Mouse (Mus musculus) thymus, adult 2 months (tissue): Measurements from ENCODE around the gene Slc41a3. TPM values are rescaled to one million over a fixed set of nuclear protein-coding genes. Genes with fewer than 3 reads are reported as not detected.
A peak's percentile ranks its signal among the peaks of the same experiment; 100 is the strongest.

Source experiments
- DNase-seq: peaks from one replicate; pipeline ENCODE4 v3.0.0; 2021
- H3K27ac ChIP-seq: fragments of 200-500 bp; 2 replicates; pipeline ENCODE4 v1.5.1; 2012; ENCODE audit warnings: low read length, control low read depth; ENCODE audit not compliant: control insufficient read depth, insufficient read depth
- H3K27me3 ChIP-seq: fragments of 200-500 bp; 2 replicates; pipeline ENCODE4 v1.6.1; 2012; ENCODE audit warnings: mild to moderate bottlenecking, low read length, moderate library complexity, mixed read lengths; ENCODE audit not compliant: control insufficient read depth, insufficient read depth
- H3K36me3 ChIP-seq: fragments of 200-500 bp; 2 replicates; pipeline ENCODE4 v1.6.1; 2012; ENCODE audit warnings: mild to moderate bottlenecking, low read length, moderate library complexity; ENCODE audit not compliant: control insufficient read depth, insufficient read depth
- H3K4me1 ChIP-seq: fragments of 200-500 bp; replicated peaks from 2 replicates; pipeline ENCODE4 v1.6.1; 2012; ENCODE audit warnings: low read length; ENCODE audit not compliant: control insufficient read depth, insufficient read depth
- H3K4me3 ChIP-seq: fragments of 200-500 bp; 2 replicates; pipeline ENCODE4 v1.5.1; 2012; ENCODE audit warnings: mild to moderate bottlenecking, low read length, control low read depth, moderate library complexity; ENCODE audit not compliant: control insufficient read depth, insufficient read depth
- CTCF ChIP-seq: fragments of 200-500 bp; IDR thresholded peaks from 2 replicates; pipeline ENCODE4 v1.5.1; 2012; ENCODE audit warnings: mild to moderate bottlenecking, control low read depth, low read length, moderate library complexity, borderline replicate concordance; ENCODE audit not compliant: control insufficient read depth, poor library complexity, insufficient read depth; ENCODE audit errors: extremely low read depth
- POLR2A ChIP-seq: fragments of 200-500 bp; IDR thresholded peaks from 2 replicates; pipeline ENCODE4 v1.6.1; 2012; ENCODE audit warnings: mild to moderate bottlenecking, low read length, control low read depth, moderate library complexity; ENCODE audit not compliant: control insufficient read depth, poor library complexity, insufficient read depth; ENCODE audit errors: extremely low read depth
- WGBS: fragments of 180-500 bp; shearing (Covaris S2); methylation state at CpG from one replicate; pipeline ENCODE4 v1.1.7; 2018; 5-methylcytosine and 5-hydroxymethylcytosine counted together
- polyA plus RNA-seq: library from polyadenylated mRNA; depleted of rRNA; stranded (reverse); fragments of >200 nt; gene quantifications from 2 replicates; pipeline ENCODE4 v1.2.3, GENCODE M21; 2012

Gene Slc41a3
- polyA plus RNA-seq, 1 experiment, result 12.3 TPM

DNA sequence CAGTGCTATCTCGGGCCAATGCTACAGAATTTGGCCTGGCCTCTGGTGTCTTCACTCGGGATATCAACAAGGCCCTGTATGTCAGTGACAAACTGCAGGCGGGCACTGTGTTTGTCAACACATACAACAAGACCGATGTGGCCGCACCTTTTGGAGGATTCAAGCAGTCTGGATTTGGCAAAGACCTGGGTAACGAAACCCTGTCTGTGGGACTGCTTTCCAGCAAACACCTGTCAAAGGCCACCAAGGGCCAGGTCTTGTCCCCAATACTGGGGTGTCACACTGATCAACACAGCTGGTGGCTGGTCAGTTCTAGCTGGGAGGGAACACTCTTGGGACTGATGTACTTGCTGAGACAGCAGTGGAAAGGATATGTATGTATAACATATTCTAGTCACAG lies 6.3 kb upstream of the Slc41a3 start:
- Histone ChIP-seq H3K27me3 (no peaks in the 10 kb centered on the region), H3K36me3 (no peaks in the 10 kb centered on the region), H3K27ac (no peak overlapping the region), H3K4me3 (no peak overlapping the region), H3K4me1 (0 out of 2 replicates have a peak, but pooled peaks cover 3% of the 10 kb centered on the region)
- TF ChIP-seq CTCF (no peak), POLR2A (no peak)
- no peak for DNase-seq
- WGBS, result 96% methylated on average over 6 of the region's 6 CpGs

DNA sequence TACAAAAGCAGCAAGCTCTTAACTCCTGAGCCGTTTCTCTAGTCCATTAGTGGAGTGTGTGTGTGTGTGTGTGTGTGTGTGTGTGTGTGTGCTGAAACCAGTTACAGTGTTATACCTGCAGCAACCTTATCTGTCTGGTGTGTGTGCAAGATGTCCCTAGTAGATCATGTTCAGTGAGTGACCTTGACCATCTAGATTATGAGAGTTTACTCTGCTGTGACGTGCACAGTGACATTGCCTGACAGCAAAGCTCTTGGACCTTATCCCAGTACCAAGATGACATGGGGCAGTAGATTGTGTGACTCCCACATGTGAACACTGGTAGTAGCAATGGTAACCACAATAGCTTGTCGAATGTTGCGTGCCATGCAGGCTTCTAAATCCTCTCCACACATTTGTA lies 4.2 kb upstream of the Slc41a3 start:
- Histone ChIP-seq H3K4me1 (peaks cover 14% of the 10 kb centered on the region), H3K4me3 (no peak overlapping the region), H3K27me3 (no peaks in the 10 kb centered on the region), H3K36me3 (no peaks in the 10 kb centered on the region), H3K27ac (no peak overlapping the region)
- DNase-seq, result no peak
- 94% methylated on average over 4 of the region's 4 CpGs for WGBS
- TF ChIP-seq POLR2A, result no peak
- no peak for TF ChIP-seq CTCF

DNA sequence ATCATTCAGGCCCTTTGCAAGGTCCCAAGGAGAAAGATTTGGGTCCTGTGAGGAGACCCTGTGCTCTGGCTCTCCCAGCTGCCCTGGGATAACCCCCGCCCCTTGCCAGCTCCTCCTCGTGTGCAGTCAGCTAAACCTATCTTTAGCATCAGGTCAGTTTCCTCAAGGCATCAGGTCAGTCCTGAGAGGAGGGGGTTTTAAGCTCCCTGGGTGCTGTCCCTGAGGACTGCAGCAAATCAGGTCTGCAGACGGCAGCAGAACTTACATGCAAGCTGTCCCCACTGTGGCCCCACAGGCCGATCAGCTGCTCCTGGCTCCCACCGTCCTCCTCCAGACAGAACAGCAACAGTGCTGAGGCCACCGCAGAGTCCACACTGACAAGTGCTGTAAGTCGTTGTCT lies 2.8 kb upstream of the Slc41a3 start:
- Histone ChIP-seq H3K27me3 (no peaks in the 10 kb centered on the region), H3K36me3 (no peaks in the 10 kb centered on the region), H3K4me1 (peaks cover 14% of the 10 kb centered on the region), H3K27ac (no peak overlapping the region), H3K4me3 (no peak overlapping the region)
- WGBS, result 85% methylated on average over 7 of the region's 7 CpGs
- TF ChIP-seq POLR2A, result no peak
- TF ChIP-seq CTCF, result no peak
- no peak for DNase-seq

DNA sequence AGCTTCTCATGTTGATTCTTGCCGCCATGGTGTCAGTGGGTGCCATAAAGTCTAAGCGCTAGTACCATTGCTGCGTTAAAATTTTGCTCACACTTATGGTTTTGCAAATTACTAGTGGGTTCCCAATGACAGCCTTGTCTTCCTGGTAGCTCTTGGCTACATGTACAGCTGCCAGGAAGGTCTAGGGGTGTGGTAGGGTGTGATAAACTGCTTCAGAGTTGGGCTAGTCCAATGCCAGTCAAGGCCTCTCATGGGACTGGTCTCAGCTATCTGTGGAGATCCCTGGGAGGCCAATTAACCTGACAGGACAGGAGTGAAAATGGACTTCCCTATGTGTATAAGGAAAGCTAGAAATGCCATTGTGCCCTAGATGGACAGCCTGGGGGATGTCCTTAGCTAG lies 2.2 kb upstream of the Slc41a3 start:
- Histone ChIP-seq H3K4me3 (no peak overlapping the region), H3K27me3 (no peaks in the 10 kb centered on the region), H3K27ac (no peak overlapping the region), H3K36me3 (no peaks in the 10 kb centered on the region), H3K4me1 (peaks cover 14% of the 10 kb centered on the region)
- DNase-seq, result no peak
- no peak for TF ChIP-seq POLR2A
- TF ChIP-seq CTCF, result no peak
- WGBS, result 98% methylated on average over 3 of the region's 3 CpGs

DNA sequence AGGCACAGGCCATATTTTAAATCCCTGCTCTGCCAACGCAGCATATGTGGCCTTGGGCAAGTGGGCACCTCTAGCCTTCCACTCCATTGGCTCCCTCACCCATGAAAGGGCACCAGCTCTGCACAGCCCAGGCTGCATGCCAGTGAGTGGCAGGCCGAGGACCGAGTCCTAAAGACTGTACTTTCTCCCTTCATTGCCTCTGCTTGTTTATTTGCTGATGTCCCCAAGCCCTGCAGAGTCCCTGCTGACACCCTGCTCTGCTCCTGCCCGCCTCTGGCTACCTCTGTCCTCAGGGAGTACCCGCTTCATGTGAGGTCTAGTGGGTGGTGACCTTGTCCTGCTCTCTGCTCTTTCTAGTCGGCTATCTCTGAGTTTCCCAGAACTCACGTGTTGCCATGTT lies 1.4 kb upstream of the Slc41a3 start:
- peaks cover 14% of the 10 kb centered on the region for H3K4me1 ChIP-seq
- H3K4me3 ChIP-seq, result no peak overlapping the region
- H3K36me3 ChIP-seq, result no peaks in the 10 kb centered on the region
- 92% methylated on average over 7 of the region's 7 CpGs for WGBS
- no peaks in the 10 kb centered on the region for H3K27me3 ChIP-seq
- no peak for DNase-seq
- no peak for TF ChIP-seq POLR2A
- TF ChIP-seq CTCF, result no peak
- no peak overlapping the region for H3K27ac ChIP-seq

DNA sequence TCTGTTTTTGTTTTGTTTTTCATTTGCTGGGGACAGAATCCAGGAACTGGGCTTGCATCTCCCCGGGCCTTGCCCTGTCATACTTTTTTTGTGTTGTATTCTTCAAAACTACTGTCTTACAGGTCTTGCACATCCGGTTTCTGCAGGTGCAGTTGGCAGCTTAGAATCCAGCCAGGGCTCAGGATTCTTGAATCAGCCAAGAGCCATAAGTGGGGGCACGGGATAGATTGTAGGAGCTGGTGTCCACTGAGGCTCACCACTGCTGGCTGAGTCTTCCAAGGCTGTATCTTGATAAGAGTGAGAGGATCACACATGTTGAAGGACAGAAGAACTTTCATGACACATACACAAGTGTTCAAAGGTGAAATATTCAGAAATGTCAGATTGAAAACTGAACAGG lies 395 bp upstream of the Slc41a3 start:
- Histone ChIP-seq H3K4me3 (no peak overlapping the region), H3K4me1 (peaks cover 17% of the 10 kb centered on the region), H3K27ac (peak overlapping the region; percentile 77), H3K36me3 (no peaks in the 10 kb centered on the region), H3K27me3 (no peaks in the 10 kb centered on the region)
- 66% methylated on average over 3 of the region's 3 CpGs for WGBS
- DNase-seq, result no peak
- TF ChIP-seq CTCF (no peak), POLR2A (no peak)

DNA sequence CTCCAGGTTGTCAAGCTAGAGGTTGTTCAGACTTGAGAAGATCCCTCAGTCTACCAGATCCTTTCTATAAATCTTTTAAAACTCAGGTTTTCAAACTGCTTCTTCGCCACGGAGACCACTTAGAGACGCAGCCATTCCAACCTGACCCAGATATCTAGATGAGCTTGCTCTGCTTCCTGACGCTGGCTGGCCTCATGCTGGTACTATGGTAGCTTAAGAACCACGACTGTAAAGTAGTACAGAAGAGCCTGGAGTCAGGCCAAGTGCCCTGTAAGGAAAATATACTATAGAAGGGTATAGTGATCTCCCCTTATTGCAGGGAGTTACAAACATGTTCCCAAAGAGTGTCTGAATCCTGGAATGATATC lies 757 bp downstream of the Slc41a3 start:
- DNase-seq, result no peak
- Histone ChIP-seq H3K4me3 (peak overlapping the region; percentile 80), H3K36me3 (no peaks in the 10 kb centered on the region), H3K4me1 (peaks cover 17% of the 10 kb centered on the region), H3K27me3 (no peaks in the 10 kb centered on the region), H3K27ac (no peak overlapping the region)
- no peak for TF ChIP-seq CTCF
- no peak for TF ChIP-seq POLR2A
- 39% methylated on average over 5 of the region's 5 CpGs for WGBS
